Mouse (Mus musculus): ENCODE results near the gene Naaladl1. TPM values are rescaled to one million over a fixed set of nuclear protein-coding genes. Genes with fewer than 3 reads are reported as not detected.

Gene Naaladl1
- polyA plus RNA-seq, 1 experiment from 2014 or later = 0.46 TPM

GRCm38 (mm10) chr19:6088841-6089240, 16.7 kb upstream of the Naaladl1 start:
- no peak overlapping the region for H3K4me3 ChIP-seq (ENCODE audit: low read depth, low read length)
- no peak for DNase-seq
- H3K27me3 ChIP-seq (ENCODE audit: insufficient read depth, low read length) = no peaks in the 10 kb centered on the region
- no peak overlapping the region for H3K9ac ChIP-seq (replicated peaks)
- no peak for ATAC-seq
- H3K36me3 ChIP-seq (replicated peaks; ENCODE audit: insufficient read depth, low read length) = peaks cover 57% of the 10 kb centered on the region
- H3K4me2 ChIP-seq (ENCODE audit: low read depth, low read length) = no peak overlapping the region
- H3K4me1 ChIP-seq (ENCODE audit: insufficient read depth) = peaks cover 17% of the 10 kb centered on the region
- no peak for TF ChIP-seq EP300 (IDR thresholded peaks at IDR 0.05; ENCODE audit: low read depth)
- no peak for TF ChIP-seq CTCF (IDR thresholded peaks at IDR 0.05; ENCODE audit: low read depth)
- no peak overlapping the region for H3K27ac ChIP-seq (ENCODE audit: low read depth)
- no peaks in the 10 kb centered on the region for H3K9me3 ChIP-seq (ENCODE audit: low read length)
- WGBS (ENCODE audit: insufficient replicate concordance) = 92% methylated on average over 13 of the region's 13 CpGs

GRCm38 (mm10) chr19:6094119-6094518, 11.5 kb upstream of the Naaladl1 start, which contains the start of gene AC131692.1:
TSS of gene AC131692.1 (plus strand) at chr19:6094419.
- H3K4me1 ChIP-seq (ENCODE audit: insufficient read depth) = no peaks in the 10 kb centered on the region
- H3K4me2 ChIP-seq (ENCODE audit: low read depth, low read length) = no peak within 1 kb of the TSS
- H3K36me3 ChIP-seq (replicated peaks; ENCODE audit: insufficient read depth, low read length) = peaks cover 46% of the 10 kb centered on the region
- ATAC-seq (no peak), DNase-seq (no peak)
- TF ChIP-seq EP300 (IDR thresholded peaks at IDR 0.05; ENCODE audit: low read depth) (no peak), CTCF (IDR thresholded peaks at IDR 0.05; ENCODE audit: low read depth) (no peak)
- H3K4me3 ChIP-seq (ENCODE audit: low read depth, low read length) = no peak within 1 kb of the TSS
- no peaks in the 10 kb centered on the region for H3K9me3 ChIP-seq (ENCODE audit: low read length)
- 82% methylated on average over 7 of the region's 7 CpGs for WGBS (ENCODE audit: insufficient replicate concordance)
- H3K9ac ChIP-seq (replicated peaks) = no peak within 1 kb of the TSS
- H3K27ac ChIP-seq (ENCODE audit: low read depth) = no peak within 1 kb of the TSS
- no peaks in the 10 kb centered on the region for H3K27me3 ChIP-seq (ENCODE audit: insufficient read depth, low read length)

DNA sequence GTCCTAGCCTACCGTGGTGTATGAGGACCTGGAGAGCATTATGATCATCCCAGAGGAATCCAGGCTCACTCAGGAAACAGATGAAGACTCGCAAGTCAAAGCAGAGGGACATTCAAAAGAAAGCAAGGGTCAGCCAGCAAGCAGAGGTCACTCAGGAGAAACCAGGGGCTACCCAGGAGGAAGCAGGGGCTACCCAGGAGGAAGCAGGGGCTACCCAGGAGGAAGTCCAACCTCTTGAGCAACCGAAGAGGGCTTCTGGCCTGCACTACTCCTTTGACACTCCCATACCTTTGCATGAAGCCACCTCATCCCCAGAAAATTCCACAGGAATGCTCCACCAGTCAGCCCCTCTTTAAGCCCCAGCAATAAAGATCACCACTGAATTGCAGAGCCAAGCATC, 7.7 kb upstream of the Naaladl1 start:
- H3K9ac ChIP-seq (replicated peaks) = no peak overlapping the region
- no peaks in the 10 kb centered on the region for H3K9me3 ChIP-seq (ENCODE audit: low read length)
- TF ChIP-seq CTCF (IDR thresholded peaks at IDR 0.05; ENCODE audit: low read depth) (no peak), EP300 (IDR thresholded peaks at IDR 0.05; ENCODE audit: low read depth) (no peak)
- DNase-seq = no peak
- H3K27ac ChIP-seq (ENCODE audit: low read depth) = no peak overlapping the region
- no peak for ATAC-seq
- H3K36me3 ChIP-seq (replicated peaks; ENCODE audit: insufficient read depth, low read length) = peaks cover 14% of the 10 kb centered on the region
- no peak overlapping the region for H3K4me2 ChIP-seq (ENCODE audit: low read depth, low read length)
- peaks cover 10% of the 10 kb centered on the region for H3K4me1 ChIP-seq (ENCODE audit: insufficient read depth)
- no peaks in the 10 kb centered on the region for H3K27me3 ChIP-seq (ENCODE audit: insufficient read depth, low read length)
- no peak overlapping the region for H3K4me3 ChIP-seq (ENCODE audit: low read depth, low read length)
- WGBS (ENCODE audit: insufficient replicate concordance) = 70% methylated on average over 3 of the region's 3 CpGs

GRCm38 (mm10) chr19:6101186-6101585, 4.4 kb upstream of the Naaladl1 start:
- 71% methylated on average over 6 of the region's 6 CpGs for WGBS (ENCODE audit: insufficient replicate concordance)

GRCm38 (mm10) chr19:6102169-6102853, 3.3 kb upstream of the Naaladl1 start:
- H3K4me1 ChIP-seq (ENCODE audit: insufficient read depth) = peaks cover 29% of the 10 kb centered on the region
- no peak overlapping the region for H3K9ac ChIP-seq (replicated peaks)
- DNase-seq (peak; percentile 77), ATAC-seq (peak; percentile 96)
- H3K4me3 ChIP-seq (ENCODE audit: low read depth, low read length) = no peak overlapping the region
- 63% methylated on average over 6 of the region's 6 CpGs for WGBS (ENCODE audit: insufficient replicate concordance)
- peak overlapping the region; percentile 26 for H3K4me2 ChIP-seq (ENCODE audit: low read depth, low read length)
- H3K27me3 ChIP-seq (ENCODE audit: insufficient read depth, low read length) = no peaks in the 10 kb centered on the region
- no peaks in the 10 kb centered on the region for H3K36me3 ChIP-seq (replicated peaks; ENCODE audit: insufficient read depth, low read length)
- peak overlapping the region; percentile 73 for H3K27ac ChIP-seq (ENCODE audit: low read depth)
- no peak for TF ChIP-seq EP300 (IDR thresholded peaks at IDR 0.05; ENCODE audit: low read depth)
- peak; percentile 20; the same call in 1 of the 2 replicates for TF ChIP-seq CTCF (IDR thresholded peaks at IDR 0.05; ENCODE audit: low read depth)
- H3K9me3 ChIP-seq (ENCODE audit: low read length) = no peaks in the 10 kb centered on the region

More at GRCm38 (mm10) chr19:6101186-6101585, 4.4 kb upstream of the Naaladl1 start:
- TF ChIP-seq EP300 (IDR thresholded peaks at IDR 0.05; ENCODE audit: low read depth) (no peak), CTCF (IDR thresholded peaks at IDR 0.05; ENCODE audit: low read depth) (no peak)
- Histone ChIP-seq H3K9me3 (ENCODE audit: low read length) (no peaks in the 10 kb centered on the region), H3K4me2 (ENCODE audit: low read depth, low read length) (no peak overlapping the region), H3K4me3 (ENCODE audit: low read depth, low read length) (no peak overlapping the region), H3K4me1 (ENCODE audit: insufficient read depth) (peaks cover 29% of the 10 kb centered on the region), H3K27ac (ENCODE audit: low read depth) (no peak overlapping the region), H3K36me3 (replicated peaks; ENCODE audit: insufficient read depth, low read length) (no peaks in the 10 kb centered on the region), H3K27me3 (ENCODE audit: insufficient read depth, low read length) (no peaks in the 10 kb centered on the region), H3K9ac (replicated peaks) (no peak overlapping the region)
- no peak for ATAC-seq
- no peak for DNase-seq

DNA sequence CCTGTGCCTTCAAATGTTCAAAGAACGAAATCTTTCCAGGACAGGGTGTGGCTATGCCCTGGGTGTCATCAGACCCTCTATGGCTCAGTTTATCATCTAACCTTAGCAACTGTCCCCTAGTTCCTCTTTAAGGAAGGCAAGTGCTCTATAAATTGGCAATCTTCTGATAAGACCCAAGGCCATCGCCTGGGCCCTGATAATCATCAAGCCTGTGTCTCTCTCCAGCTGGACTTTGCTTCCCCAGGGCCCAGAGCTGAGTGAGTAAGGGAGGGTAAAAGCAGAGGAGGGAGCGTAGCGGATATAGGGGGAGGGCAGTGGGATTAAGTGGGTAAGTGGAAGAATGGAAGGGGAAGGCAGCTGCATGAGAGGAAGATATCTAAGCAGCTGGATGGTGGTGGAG, 1.1 kb upstream of the Naaladl1 start:
- Histone ChIP-seq H3K9ac (replicated peaks) (no peak overlapping the region; the same call in 1 of the 2 replicates), H3K36me3 (replicated peaks; ENCODE audit: insufficient read depth, low read length) (no peaks in the 10 kb centered on the region)
- ATAC-seq = no peak

More for the DNA sequence above, 1.1 kb upstream of the Naaladl1 start:
- Histone ChIP-seq H3K4me2 (ENCODE audit: low read depth, low read length) (no peak overlapping the region), H3K4me3 (ENCODE audit: low read depth, low read length) (no peak overlapping the region), H3K27ac (ENCODE audit: low read depth) (0 out of 2 replicates have a peak overlapping the region, but pooled peaks have one; percentile 9), H3K4me1 (ENCODE audit: insufficient read depth) (peaks cover 29% of the 10 kb centered on the region), H3K9me3 (ENCODE audit: low read length) (no peaks in the 10 kb centered on the region), H3K27me3 (ENCODE audit: insufficient read depth, low read length) (no peaks in the 10 kb centered on the region)
- no peak for DNase-seq
- TF ChIP-seq EP300 (IDR thresholded peaks at IDR 0.05; ENCODE audit: low read depth) (no peak), CTCF (IDR thresholded peaks at IDR 0.05; ENCODE audit: low read depth) (no peak)
- WGBS (ENCODE audit: insufficient replicate concordance) = 49% methylated on average over 4 of the region's 4 CpGs
